In genomic region chr6:83750171-83750684, GRCm38 (mm10) we compare ENCODE assay signal across 8 mouse cellular contexts. TPM values are rescaled to one million over a fixed set of nuclear protein-coding genes. Genes with fewer than 3 reads are reported as not detected.
DNase-seq lines count a peak whose midpoint lies in the region; ATAC-seq and TF ChIP-seq lines count a peak whose summit lies in the region.

No protein-coding gene starts in this region.

- peak; percentile 76 for DNase-seq in forebrain, embryonic 10.5 days (ENCODE audit: extremely low spot score, low spot score)
- DNase-seq in CD4-positive helper T cell, adult 2 months (ENCODE audit: low read depth, low spot score), result peak; percentile 45
- peak; percentile 44 for DNase-seq in c-Kit-positive CD71-negative TER-119-negative erythroid progenitor cells, embryonic 14.5 days (ENCODE audit: low read depth)
- DNase-seq in gastrocnemius, postnatal 4 days (ENCODE audit: low spot score in 2 of 2), result peak; percentile 49 to 66
- DNase-seq in kidney, postnatal 14 days, result peak; percentile 65

- peaks cover 93% of the 10 kb centered on the region for H3K27me3 ChIP-seq in forebrain, embryonic 10.5 days (ENCODE audit: poor library complexity, severe bottlenecking)
- H3K27me3 ChIP-seq in forebrain, embryonic 13.5 days, result peaks cover 27% of the 10 kb centered on the region
- peaks cover 8% of the 10 kb centered on the region for H3K27me3 ChIP-seq in lung, embryonic 16.5 days (ENCODE audit: control insufficient read depth, insufficient read depth, low read depth, low read length)
- H3K27me3 ChIP-seq in small intestine, adult 2 months (ENCODE audit: control insufficient read depth, insufficient read depth, low read length), result no peaks in the 10 kb centered on the region

- H3K36me3 ChIP-seq in forebrain, embryonic 10.5 days (replicated peaks), result no peaks in the 10 kb centered on the region
- H3K36me3 ChIP-seq in forebrain, embryonic 13.5 days (ENCODE audit: poor library complexity, severe bottlenecking), result no peaks in the 10 kb centered on the region
- H3K36me3 ChIP-seq in lung, embryonic 16.5 days (ENCODE audit: control insufficient read depth, insufficient read depth, low read length), result no peaks in the 10 kb centered on the region
- H3K36me3 ChIP-seq in small intestine, adult 2 months (ENCODE audit: control insufficient read depth, insufficient read depth, low read length), result no peaks in the 10 kb centered on the region

- H3K4me1 ChIP-seq in forebrain, embryonic 10.5 days, result peaks cover 40% of the 10 kb centered on the region
- H3K4me1 ChIP-seq in forebrain, embryonic 13.5 days, result 0 out of 2 replicates have a peak, but pooled peaks cover 2% of the 10 kb centered on the region
- no peaks in the 10 kb centered on the region for H3K4me1 ChIP-seq in lung, embryonic 16.5 days (replicated peaks; ENCODE audit: control insufficient read depth, insufficient read depth, low read length)
- H3K4me1 ChIP-seq in small intestine, adult 2 months (ENCODE audit: control insufficient read depth, insufficient read depth, insufficient read length, low read length), result no peaks in the 10 kb centered on the region

- no peak for ATAC-seq in forebrain, embryonic 13.5 days
- ATAC-seq in lung, embryonic 16.5 days (ENCODE audit: low read depth), result 0 out of 2 replicates have a peak, but pooled peaks have one; percentile 39

- 8% methylated on average over 11 of the region's 11 CpGs for WGBS in forebrain, embryonic 10.5 days
- WGBS in forebrain, embryonic 13.5 days, result 8% methylated on average over 11 of the region's 11 CpGs
- 9% methylated on average over 11 of the region's 11 CpGs for WGBS in lung, embryonic 16.5 days
- 7% methylated on average over 11 of the region's 11 CpGs for WGBS in small intestine, adult 2 months

- H3K9ac ChIP-seq in forebrain, embryonic 13.5 days, result no peak overlapping the region
- H3K9ac ChIP-seq in lung, embryonic 16.5 days (ENCODE audit: low read length), result 0 out of 2 replicates have a peak overlapping the region, but pooled peaks have one; percentile 12

- no peak overlapping the region for H3K4me2 ChIP-seq in forebrain, embryonic 13.5 days
- no peak overlapping the region for H3K4me2 ChIP-seq in lung, embryonic 16.5 days (ENCODE audit: low read depth, low read length)

- no peaks in the 10 kb centered on the region for H3K9me3 ChIP-seq in forebrain, embryonic 10.5 days
- H3K9me3 ChIP-seq in forebrain, embryonic 13.5 days (replicated peaks), result no peaks in the 10 kb centered on the region
- H3K9me3 ChIP-seq in lung, embryonic 16.5 days (ENCODE audit: control insufficient read depth, low read length), result no peaks in the 10 kb centered on the region

- TF ChIP-seq POLR2A in small intestine, adult 2 months (IDR thresholded peaks at IDR 0.05; ENCODE audit: low read depth, low read length), result no peak

- TF ChIP-seq CTCF in small intestine, adult 2 months (IDR thresholded peaks at IDR 0.05; ENCODE audit: extremely low read depth, insufficient read length, insufficient replicate concordance, low read depth, low read length), result peak; percentile 78; the same call in 1 of the 2 replicates

- H3K27ac ChIP-seq in forebrain, embryonic 10.5 days, result peak overlapping the region; percentile 63; the same call in 1 of the 2 replicates
- H3K27ac ChIP-seq in forebrain, embryonic 13.5 days, result no peak overlapping the region
- no peak overlapping the region for H3K27ac ChIP-seq in lung, embryonic 16.5 days (ENCODE audit: low read length)
- no peak overlapping the region for H3K27ac ChIP-seq in small intestine, adult 2 months (ENCODE audit: insufficient read depth, low read depth, low read length)

- no peak overlapping the region for H3K4me3 ChIP-seq in forebrain, embryonic 10.5 days
- H3K4me3 ChIP-seq in forebrain, embryonic 13.5 days, result no peak overlapping the region
- H3K4me3 ChIP-seq in lung, embryonic 16.5 days (ENCODE audit: low read length), result no peak overlapping the region
- H3K4me3 ChIP-seq in small intestine, adult 2 months (ENCODE audit: low read depth, low read length), result no peak overlapping the region

RNA-seq across cellular contexts. Expression of gene Atp6v1b1, which starts 7.4 kb away (rescaled TPM):
- not detected in 2 replicates for polyA plus RNA-seq in forebrain, embryonic 10.5 days (2016; fragmentation: Nextera tagmentation; extraction: Ambion mirVana)
- polyA plus RNA-seq in forebrain, embryonic 13.5 days (2015; fragmentation: Nextera tagmentation; extraction: Ambion mirVana), result 0.19 TPM in 1 of 2 replicates, not detected in the other
- total RNA-seq in gastrocnemius, postnatal 4 days (2021), result not detected
- 1.4 TPM in 2 replicates for polyA plus RNA-seq in lung, embryonic 16.5 days (2015; fragmentation: Nextera tagmentation; extraction: Ambion mirVana)
- not detected in 2 replicates for polyA plus RNA-seq in small intestine, adult 2 months (2012; rRNA removed)

RNA-seq across cellular contexts. Expression of gene Ankrd53, which starts 12.2 kb away (rescaled TPM):
- 0.09 and 0.18 TPM in 2 replicates for polyA plus RNA-seq in forebrain, embryonic 10.5 days (2016; fragmentation: Nextera tagmentation; extraction: Ambion mirVana)
- 0.13 and 0.28 TPM in 2 replicates for polyA plus RNA-seq in forebrain, embryonic 13.5 days (2015; fragmentation: Nextera tagmentation; extraction: Ambion mirVana)
- total RNA-seq in gastrocnemius, postnatal 4 days (2021), result not detected
- polyA plus RNA-seq in lung, embryonic 16.5 days (2015; fragmentation: Nextera tagmentation; extraction: Ambion mirVana), result 0.14 TPM in 1 of 2 replicates, not detected in the other
- not detected in 2 replicates for polyA plus RNA-seq in small intestine, adult 2 months (2012; rRNA removed)

RNA-seq across cellular contexts. Expression of gene Tex261, which starts 25.4 kb away (rescaled TPM):
- polyA plus RNA-seq in forebrain, embryonic 10.5 days (2016; fragmentation: Nextera tagmentation; extraction: Ambion mirVana), result 80.7 and 85.0 TPM in 2 replicates
- polyA plus RNA-seq in forebrain, embryonic 13.5 days (2015; fragmentation: Nextera tagmentation; extraction: Ambion mirVana), result 66.0 and 77.5 TPM in 2 replicates
- 10 to 100 TPM; 48.6 to 53.3 TPM for total RNA-seq in gastrocnemius, postnatal 4 days (2021)
- polyA plus RNA-seq in lung, embryonic 16.5 days (2015; fragmentation: Nextera tagmentation; extraction: Ambion mirVana), result 86.3 and 105 TPM in 2 replicates
- polyA plus RNA-seq in small intestine, adult 2 months (2012; rRNA removed), result 53.8 and 90.5 TPM in 2 replicates

RNA-seq across cellular contexts. Expression of gene Vax2, which starts 39.2 kb away (rescaled TPM):
- 3.3 and 4.4 TPM in 2 replicates for polyA plus RNA-seq in forebrain, embryonic 10.5 days (2016; fragmentation: Nextera tagmentation; extraction: Ambion mirVana)
- 0.19 TPM in 1 of 2 replicates, not detected in the other for polyA plus RNA-seq in forebrain, embryonic 13.5 days (2015; fragmentation: Nextera tagmentation; extraction: Ambion mirVana)
- total RNA-seq in gastrocnemius, postnatal 4 days (2021), result not detected
- polyA plus RNA-seq in lung, embryonic 16.5 days (2015; fragmentation: Nextera tagmentation; extraction: Ambion mirVana), result not detected in 2 replicates
- 0.15 TPM in 1 of 2 replicates, not detected in the other for polyA plus RNA-seq in small intestine, adult 2 months (2012; rRNA removed)

RNA-seq across cellular contexts. Expression of gene Nagk, which starts 44.6 kb away (rescaled TPM):
- 20.8 and 23.0 TPM in 2 replicates for polyA plus RNA-seq in forebrain, embryonic 10.5 days (2016; fragmentation: Nextera tagmentation; extraction: Ambion mirVana)
- polyA plus RNA-seq in forebrain, embryonic 13.5 days (2015; fragmentation: Nextera tagmentation; extraction: Ambion mirVana), result 64.9 and 72.8 TPM in 2 replicates
- 10 to 100 TPM; 23.5 to 28.6 TPM for total RNA-seq in gastrocnemius, postnatal 4 days (2021)
- 58.3 and 63.5 TPM in 2 replicates for polyA plus RNA-seq in lung, embryonic 16.5 days (2015; fragmentation: Nextera tagmentation; extraction: Ambion mirVana)
- 11.1 and 25.8 TPM in 2 replicates for polyA plus RNA-seq in small intestine, adult 2 months (2012; rRNA removed)
